Mouse (Mus musculus): ENCODE measurements around the gene Atoh7. TPM values are rescaled to one million over a fixed set of nuclear protein-coding genes. Genes with fewer than 3 reads are reported as not detected.
A peak's percentile ranks its signal among the peaks of the same experiment; 100 is the strongest.

Gene Atoh7
- polyA plus RNA-seq, 2 experiments from 2014 or later, result not detected

GRCm38 (mm10) chr10:63099941-63100562, 601 bp downstream of the Atoh7 start:
- ATAC-seq, result no peak

- no peak for ATAC-seq
These were observed 1.2 kb downstream of the Atoh7 start for GRCm38 (mm10) chr10:63100657-63101056.

DNA sequence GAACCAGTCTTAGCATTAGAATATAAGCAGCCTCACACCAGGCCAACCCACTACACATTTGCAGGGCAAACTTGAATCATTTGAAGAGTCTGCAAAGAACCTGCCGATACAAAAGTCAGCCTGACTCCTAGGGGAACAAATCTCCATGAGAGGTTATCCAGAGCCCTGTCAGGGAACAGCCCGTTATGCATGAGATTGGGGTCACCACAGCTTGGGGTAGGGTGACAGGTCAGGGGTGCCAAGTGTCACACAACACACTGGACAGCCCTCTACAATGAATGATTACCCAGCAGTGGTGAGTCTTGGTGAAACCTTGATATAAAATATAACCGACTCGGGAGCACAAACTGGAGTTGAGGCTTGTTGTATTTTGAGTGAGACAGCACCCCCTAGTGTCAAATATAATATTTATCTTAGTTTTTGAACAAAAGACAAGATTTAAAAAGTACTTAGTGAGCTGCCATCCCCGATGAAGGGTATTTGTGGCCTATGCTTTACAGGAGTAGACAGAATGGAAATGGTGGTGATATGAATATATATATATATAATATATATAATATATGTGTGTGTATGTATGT, 13.7 kb downstream of the Atoh7 start:
- ATAC-seq, result peak; percentile 34

GRCm38 (mm10) chr10:63113716-63114360, 14.4 kb downstream of the Atoh7 start:
- no peak for ATAC-seq

DNA sequence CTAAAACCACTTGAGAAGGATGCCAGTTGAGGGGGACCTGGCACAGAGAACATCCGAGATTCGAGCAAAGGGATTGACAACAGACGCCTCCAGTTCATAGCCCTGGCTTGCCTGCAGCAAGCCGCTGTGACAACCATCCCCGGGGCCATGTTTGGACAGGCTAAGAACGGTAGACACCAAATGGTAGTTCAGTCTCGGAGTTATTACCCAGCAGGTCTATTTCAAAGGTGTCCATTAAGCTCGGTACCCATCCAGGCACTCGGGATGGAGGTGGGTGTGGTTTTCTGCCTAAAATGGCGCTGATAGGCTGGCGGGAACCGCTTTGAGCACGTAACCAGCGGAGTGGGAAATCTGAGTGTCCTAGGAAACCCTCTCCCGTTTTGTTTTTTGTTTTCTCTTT, 16.4 kb downstream of the Atoh7 start:
- no peak for ATAC-seq

DNA sequence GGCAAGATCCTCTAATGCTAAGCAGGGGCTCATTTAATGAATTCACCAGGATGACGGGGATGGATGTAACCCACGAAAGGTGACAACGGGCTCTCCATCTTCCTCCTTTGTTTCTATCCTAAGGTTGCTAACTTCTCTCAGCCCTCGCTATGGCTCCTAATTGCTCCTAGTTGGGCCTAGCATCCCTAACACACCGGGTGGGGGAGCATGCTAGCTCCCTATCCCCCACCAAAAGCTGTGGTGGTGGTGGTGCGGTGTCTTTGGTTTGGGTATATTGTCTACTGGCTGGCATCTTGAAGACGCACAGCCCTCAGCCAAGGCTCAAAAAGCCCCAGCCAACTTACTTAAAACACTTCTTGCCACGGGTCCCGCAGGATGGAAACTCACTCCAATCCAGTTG, 16.9 kb downstream of the Atoh7 start:
- ATAC-seq, result no peak

- no peak for ATAC-seq
These were observed 18.1 kb downstream of the Atoh7 start for GRCm38 (mm10) chr10:63117583-63117982.

DNA sequence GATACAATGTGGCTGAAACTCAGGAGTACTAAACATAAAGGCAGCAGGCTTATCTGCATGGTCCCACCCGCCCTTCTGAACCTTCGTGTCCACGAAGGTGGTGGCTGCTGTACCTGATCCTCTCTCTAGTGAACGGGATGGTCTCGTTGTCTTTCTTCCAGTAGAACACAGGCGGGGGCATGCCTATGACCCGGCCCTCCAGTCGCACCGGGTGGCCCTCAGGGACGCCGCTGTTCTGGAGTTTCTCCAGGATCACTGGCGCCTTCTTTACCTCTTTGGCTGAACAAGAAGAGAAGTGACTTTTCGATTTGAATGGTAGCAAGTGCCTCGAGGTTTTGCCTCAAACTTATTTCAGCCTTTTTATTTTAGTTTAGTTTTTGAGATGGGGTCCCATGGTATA, 20.5 kb downstream of the Atoh7 start:
- no peak for ATAC-seq

DNA sequence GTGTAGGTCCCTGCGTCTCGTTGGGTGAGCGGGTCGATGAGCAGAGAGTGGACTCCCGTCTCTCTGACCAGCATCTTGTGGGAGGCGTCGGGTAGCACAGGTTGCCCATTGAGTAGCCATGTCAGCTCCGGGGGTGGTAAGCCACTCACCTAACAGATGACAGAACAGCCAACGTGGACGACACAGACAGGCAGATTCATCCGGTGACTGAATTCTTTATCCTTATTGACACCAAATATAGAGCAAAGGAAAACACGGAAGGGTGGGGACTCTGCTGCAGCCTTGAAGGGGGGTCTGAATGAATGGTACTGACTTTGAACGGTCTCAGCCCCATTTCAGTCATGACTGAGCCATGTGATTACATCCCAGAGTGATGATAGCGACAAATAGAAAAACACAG, 22.5 kb downstream of the Atoh7 start:
- ATAC-seq, result no peak

GRCm38 (mm10) chr10:63122516-63122915, 23.1 kb downstream of the Atoh7 start:
- ATAC-seq, result no peak

- no peak for ATAC-seq
These were observed 23.7 kb downstream of the Atoh7 start for GRCm38 (mm10) chr10:63123141-63123540.

- ATAC-seq, result no peak
These were observed 24.6 kb downstream of the Atoh7 start for GRCm38 (mm10) chr10:63124016-63124415.

GRCm38 (mm10) chr10:63125343-63125742, 25.9 kb downstream of the Atoh7 start:
- no peak for ATAC-seq

- no peak for ATAC-seq
These were observed 26.7 kb downstream of the Atoh7 start for GRCm38 (mm10) chr10:63126116-63126515.

- ATAC-seq, result no peak
These were observed 27.7 kb downstream of the Atoh7 start for GRCm38 (mm10) chr10:63127156-63127555.

DNA sequence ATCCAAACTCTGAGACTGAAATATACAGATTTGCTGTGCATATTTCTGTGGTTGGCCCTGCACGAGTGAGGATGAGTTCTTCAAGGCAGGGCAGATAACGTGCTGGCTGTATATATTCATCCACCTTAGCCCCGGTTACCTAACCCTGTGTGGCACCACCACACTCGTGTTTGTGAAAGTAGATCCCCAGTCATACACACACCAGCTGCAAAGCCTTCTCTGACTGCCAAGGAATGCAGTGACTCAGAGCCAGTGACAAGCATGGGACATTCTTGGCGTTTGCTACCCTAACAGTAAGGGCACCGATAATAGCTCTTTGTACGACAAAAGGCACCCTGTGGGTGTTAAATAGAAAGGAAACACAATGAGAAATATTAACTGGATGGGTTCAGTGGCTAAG, 28.8 kb downstream of the Atoh7 start:
- no peak for ATAC-seq

DNA sequence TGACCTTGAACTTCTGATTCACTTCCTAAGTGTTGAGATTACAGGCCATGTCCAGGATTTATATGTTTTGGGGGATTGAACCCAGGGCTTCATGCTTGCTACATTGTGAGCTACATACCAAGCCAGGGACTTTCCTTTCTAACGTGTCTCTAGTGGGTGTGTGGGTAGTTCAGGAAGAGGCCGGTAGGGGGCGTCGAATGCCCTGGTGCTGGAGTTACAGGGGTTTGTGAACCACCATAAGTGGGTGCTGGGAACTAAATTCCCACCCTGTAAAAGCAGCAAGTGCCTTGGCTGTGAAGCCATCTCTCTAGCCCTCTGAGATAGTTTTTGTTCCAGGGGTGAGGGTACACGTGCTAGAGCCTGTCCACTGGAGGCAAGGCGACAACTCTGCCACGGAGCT, 31.0 kb downstream of the Atoh7 start:
- no peak for ATAC-seq

- ATAC-seq, result no peak
These were observed 32.9 kb downstream of the Atoh7 start for GRCm38 (mm10) chr10:63132356-63132755.

- ATAC-seq, result no peak
These were observed 33.9 kb downstream of the Atoh7 start for GRCm38 (mm10) chr10:63133326-63133725.

- ATAC-seq, result no peak
These were observed 36.2 kb downstream of the Atoh7 start for GRCm38 (mm10) chr10:63135680-63136079.

GRCm38 (mm10) chr10:63136436-63136835, 37.0 kb downstream of the Atoh7 start:
- ATAC-seq, result no peak

- no peak for ATAC-seq
These were observed 43.2 kb downstream of the Atoh7 start for GRCm38 (mm10) chr10:63142660-63143059.
